Mouse (Mus musculus): ENCODE data around the gene B3glct. TPM values are rescaled to one million over a fixed set of nuclear protein-coding genes. Genes with fewer than 3 reads are reported as not detected.

The B3glct gene
- polyA plus RNA-seq (2015; fragmentation: Nextera tagmentation; extraction: Ambion mirVana) = 8.0 and 8.6 TPM in 2 replicates

- Histone ChIP-seq H3K9ac (peak within 1 kb of the TSS; percentile 88), H3K9me3 (replicated peaks) (no peaks in the 10 kb centered on the region), H3K27me3 (peaks cover 3% of the 10 kb centered on the region; the same call in 1 of the 2 replicates), H3K4me2 (peak within 1 kb of the TSS; percentile 95), H3K27ac (peak within 1 kb of the TSS; percentile 81), H3K4me3 (peak within 1 kb of the TSS; percentile 88), H3K36me3 (no peaks in the 10 kb centered on the region), H3K4me1 (replicated peaks) (peaks cover 11% of the 10 kb centered on the region)
- under 1% methylated on average over 81 of the region's 106 CpGs for WGBS
- ATAC-seq (replicated peaks; ENCODE audit: insufficient number of reproducible peaks, insufficient read depth, low FRiP score, low read depth) = peak; percentile 93
These were observed at the start of gene B3glct for GRCm38 (mm10) chr5:149678100-149678989. Gene B3glct, plus strand, starts transcription at chr5:149678230.

- H3K9ac ChIP-seq = no peak overlapping the region; the same call in 1 of the 2 replicates
- peaks cover 29% of the 10 kb centered on the region for H3K36me3 ChIP-seq
- H3K4me1 ChIP-seq (replicated peaks) = peaks cover 19% of the 10 kb centered on the region
- WGBS = 65% methylated on average over 11 of the region's 11 CpGs
- H3K4me2 ChIP-seq = peak overlapping the region; percentile 90
- peak overlapping the region; percentile 72 for H3K4me3 ChIP-seq
- H3K27ac ChIP-seq = no peak overlapping the region
- H3K9me3 ChIP-seq (replicated peaks) = no peaks in the 10 kb centered on the region
- no peak for ATAC-seq (replicated peaks; ENCODE audit: insufficient number of reproducible peaks, insufficient read depth, low FRiP score, low read depth)
- no peaks in the 10 kb centered on the region for H3K27me3 ChIP-seq
These were observed 43.5 kb upstream of the B3glct start for GRCm38 (mm10) chr5:149634409-149635035.

- H3K4me1 ChIP-seq (replicated peaks) = peaks cover 19% of the 10 kb centered on the region
- H3K4me2 ChIP-seq = peak overlapping the region; percentile 90
- no peaks in the 10 kb centered on the region for H3K9me3 ChIP-seq (replicated peaks)
- 0% methylated on average over 24 of the region's 24 CpGs for WGBS
- no peaks in the 10 kb centered on the region for H3K27me3 ChIP-seq
- no peak for ATAC-seq (replicated peaks; ENCODE audit: insufficient number of reproducible peaks, insufficient read depth, low FRiP score, low read depth)
- H3K36me3 ChIP-seq = peaks cover 19% of the 10 kb centered on the region
- H3K27ac ChIP-seq = peak overlapping the region; percentile 71
- H3K9ac ChIP-seq = peak overlapping the region; percentile 59
- H3K4me3 ChIP-seq = peak overlapping the region; percentile 72
These were observed 42.5 kb upstream of the B3glct start for GRCm38 (mm10) chr5:149635556-149635955.

- Histone ChIP-seq H3K4me2 (peak within 1 kb of the TSS; percentile 90), H3K9ac (peak within 1 kb of the TSS; percentile 59), H3K4me3 (peak within 1 kb of the TSS; percentile 72), H3K4me1 (replicated peaks) (peaks cover 19% of the 10 kb centered on the region), H3K27me3 (no peaks in the 10 kb centered on the region), H3K36me3 (peaks cover 12% of the 10 kb centered on the region), H3K9me3 (replicated peaks) (no peaks in the 10 kb centered on the region), H3K27ac (peak within 1 kb of the TSS; percentile 71)
- WGBS = under 1% methylated on average over 55 of the region's 60 CpGs
- ATAC-seq (replicated peaks; ENCODE audit: insufficient number of reproducible peaks, insufficient read depth, low FRiP score, low read depth) = peak; percentile 98
These were observed 41.7 kb upstream of the B3glct start, which contains the start of gene Hsph1 for GRCm38 (mm10) chr5:149636075-149636920. Gene Hsph1, minus strand, starts transcription at chr5:149636376.

GRCm38 (mm10) chr5:149637306-149637705 lies 40.7 kb upstream of the B3glct start:
- no peak overlapping the region for H3K27ac ChIP-seq
- H3K4me2 ChIP-seq = peak overlapping the region; percentile 90
- 0 out of 2 replicates have a peak, but pooled peaks cover 3% of the 10 kb centered on the region for H3K36me3 ChIP-seq
- no peaks in the 10 kb centered on the region for H3K9me3 ChIP-seq (replicated peaks)
- H3K27me3 ChIP-seq = no peaks in the 10 kb centered on the region
- H3K4me1 ChIP-seq (replicated peaks) = peaks cover 19% of the 10 kb centered on the region
- no peak overlapping the region for H3K9ac ChIP-seq
- no peak for ATAC-seq (replicated peaks; ENCODE audit: insufficient number of reproducible peaks, insufficient read depth, low FRiP score, low read depth)
- peak overlapping the region; percentile 72; the same call in 1 of the 2 replicates for H3K4me3 ChIP-seq
- 60% methylated on average over 8 of the region's 8 CpGs for WGBS

- Histone ChIP-seq H3K4me2 (no peak overlapping the region), H3K36me3 (no peaks in the 10 kb centered on the region), H3K9ac (no peak overlapping the region), H3K4me1 (replicated peaks) (peaks cover 3% of the 10 kb centered on the region; the same call in 1 of the 2 replicates), H3K9me3 (replicated peaks) (no peaks in the 10 kb centered on the region), H3K27ac (no peak overlapping the region), H3K4me3 (no peak overlapping the region), H3K27me3 (no peaks in the 10 kb centered on the region)
- 73% methylated on average over 8 of the region's 8 CpGs for WGBS
- ATAC-seq (replicated peaks; ENCODE audit: insufficient number of reproducible peaks, insufficient read depth, low FRiP score, low read depth) = no peak
These were observed 36.6 kb upstream of the B3glct start for GRCm38 (mm10) chr5:149641277-149641892.

- WGBS = 56% methylated on average over 6 of the region's 6 CpGs
- Histone ChIP-seq H3K4me3 (no peak overlapping the region), H3K9ac (no peak overlapping the region), H3K27me3 (no peaks in the 10 kb centered on the region), H3K27ac (no peak overlapping the region), H3K4me1 (replicated peaks) (peaks cover under 1% of the 10 kb centered on the region; the same call in 1 of the 2 replicates), H3K4me2 (no peak overlapping the region), H3K36me3 (no peaks in the 10 kb centered on the region), H3K9me3 (replicated peaks) (no peaks in the 10 kb centered on the region)
- 0 out of 2 replicates have a peak, but pooled peaks have one; percentile 47 for ATAC-seq (replicated peaks; ENCODE audit: insufficient number of reproducible peaks, insufficient read depth, low FRiP score, low read depth)
These were observed 35.7 kb upstream of the B3glct start for GRCm38 (mm10) chr5:149642366-149642765.

GRCm38 (mm10) chr5:149642783-149643509 lies 35.1 kb upstream of the B3glct start:
- Histone ChIP-seq H3K4me3 (no peak overlapping the region), H3K4me1 (replicated peaks) (0 out of 2 replicates have a peak, but pooled peaks cover under 1% of the 10 kb centered on the region), H3K36me3 (no peaks in the 10 kb centered on the region), H3K27me3 (no peaks in the 10 kb centered on the region), H3K9me3 (replicated peaks) (no peaks in the 10 kb centered on the region), H3K9ac (no peak overlapping the region), H3K27ac (no peak overlapping the region), H3K4me2 (no peak overlapping the region)
- ATAC-seq (replicated peaks; ENCODE audit: insufficient number of reproducible peaks, insufficient read depth, low FRiP score, low read depth) = no peak
- 78% methylated on average over 11 of the region's 11 CpGs for WGBS

GRCm38 (mm10) chr5:149647367-149648115 lies 30.5 kb upstream of the B3glct start:
- WGBS = 69% methylated on average over 8 of the region's 8 CpGs
- Histone ChIP-seq H3K9me3 (replicated peaks) (no peaks in the 10 kb centered on the region), H3K4me3 (no peak overlapping the region), H3K4me1 (replicated peaks) (peaks cover 16% of the 10 kb centered on the region), H3K4me2 (no peak overlapping the region), H3K27me3 (no peaks in the 10 kb centered on the region), H3K36me3 (no peaks in the 10 kb centered on the region), H3K9ac (no peak overlapping the region), H3K27ac (no peak overlapping the region)
- ATAC-seq (replicated peaks; ENCODE audit: insufficient number of reproducible peaks, insufficient read depth, low FRiP score, low read depth) = no peak
